ENCODE assay signal across 11 mouse cellular contexts in the genomic region with DNA sequence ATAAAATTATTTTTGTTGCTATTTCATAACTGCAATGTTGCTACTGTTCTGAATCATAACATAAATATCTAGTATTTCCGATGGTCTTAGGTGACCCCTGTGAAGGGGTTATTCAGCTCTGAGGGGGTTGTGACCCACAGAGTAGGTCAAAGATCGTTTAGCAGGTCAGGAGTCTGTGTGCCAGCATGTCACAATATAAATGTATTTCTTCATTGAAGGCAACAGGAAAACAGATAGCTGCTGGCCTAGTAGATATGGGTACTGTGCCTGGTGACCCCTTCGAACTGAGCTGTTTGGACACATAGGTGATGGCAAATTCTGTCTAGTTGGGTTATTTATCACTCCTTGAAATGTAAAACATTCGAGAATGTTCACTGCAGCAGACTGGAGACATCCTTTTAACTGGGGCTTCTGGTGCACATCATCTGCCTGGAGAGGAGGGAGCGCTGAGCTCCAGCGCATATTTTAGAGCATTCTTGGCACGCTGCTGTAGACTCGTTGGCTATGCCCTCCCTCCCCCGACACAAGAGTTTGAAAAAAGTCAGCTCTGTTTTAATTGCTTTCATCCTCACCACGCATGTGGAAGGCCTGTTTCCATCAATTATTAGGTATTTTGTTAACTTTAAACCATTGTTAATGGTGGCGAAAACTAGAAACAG. TPM values are rescaled to one million over a fixed set of nuclear protein-coding genes. Genes with fewer than 3 reads are reported as not detected.
DNase-seq lines count a peak whose midpoint lies in the region; ATAC-seq and TF ChIP-seq lines count a peak whose summit lies in the region.
"Had no signal": no experiment of that assay in that cellular context is flagged by ENCODE, and none has a peak within 500 bp of the region (broad histone marks: within the 10 kb centered on the region; RNA-seq: fewer than 3 reads in every experiment).

No protein-coding gene starts in this region.

- TF ChIP-seq CTCF in heart, adult 2 months (IDR thresholded peaks at IDR 0.05) = no peak

- peaks cover 14% of the 10 kb centered on the region for H3K4me1 ChIP-seq in heart, adult 2 months (ENCODE audit: control insufficient read depth, insufficient read depth, low read length)
- H3K4me1 ChIP-seq in forebrain, embryonic 16.5 days (replicated peaks; ENCODE audit: control insufficient read depth, insufficient read depth, low read length) = peaks cover 5% of the 10 kb centered on the region
- peaks cover 18% of the 10 kb centered on the region for H3K4me1 ChIP-seq in kidney, embryonic 16.5 days (ENCODE audit: insufficient read depth, low read length)
- peaks cover 17% of the 10 kb centered on the region for H3K4me1 ChIP-seq in lung, embryonic 16.5 days (replicated peaks; ENCODE audit: control insufficient read depth, insufficient read depth, low read length)
- H3K4me1 ChIP-seq in midbrain, embryonic 10.5 days = peaks cover 9% of the 10 kb centered on the region; the same call in 1 of the 2 replicates

- H3K36me3 ChIP-seq in heart, adult 2 months (ENCODE audit: control insufficient read depth, insufficient read depth, low read length) = peaks cover 7% of the 10 kb centered on the region
- H3K36me3 ChIP-seq in forebrain, embryonic 16.5 days (ENCODE audit: control insufficient read depth, insufficient read depth) = no peaks in the 10 kb centered on the region
- no peaks in the 10 kb centered on the region for H3K36me3 ChIP-seq in kidney, embryonic 16.5 days (ENCODE audit: insufficient read depth, low read length)
- H3K36me3 ChIP-seq in lung, embryonic 16.5 days (ENCODE audit: control insufficient read depth, insufficient read depth, low read length) = no peaks in the 10 kb centered on the region
- peaks cover 27% of the 10 kb centered on the region for H3K36me3 ChIP-seq in midbrain, embryonic 10.5 days
- H3K36me3 ChIP-seq: hindbrain, embryonic 15.5 days had no signal

- no peak for TF ChIP-seq POLR2A in heart, adult 2 months (IDR thresholded peaks at IDR 0.05; ENCODE audit: insufficient read depth, low read depth, low read length)

- no peak overlapping the region for H3K4me3 ChIP-seq in heart, adult 2 months
- H3K4me3 ChIP-seq in forebrain, embryonic 16.5 days (replicated peaks; ENCODE audit: low read length) = no peak overlapping the region
- H3K4me3 ChIP-seq in kidney, embryonic 16.5 days (ENCODE audit: low read length) = no peak overlapping the region
- H3K4me3 ChIP-seq in lung, embryonic 16.5 days (ENCODE audit: low read length) = no peak overlapping the region
- H3K4me3 ChIP-seq in midbrain, embryonic 10.5 days = no peak overlapping the region
- H3K4me3 ChIP-seq: hindbrain, embryonic 15.5 days; myocyte had no signal

- ATAC-seq in forebrain, embryonic 16.5 days = peak; percentile 85
- peak; percentile 84; the same call in 1 of the 2 replicates for ATAC-seq in kidney, embryonic 16.5 days (ENCODE audit: low FRiP score, low TSS enrichment)
- ATAC-seq in lung, embryonic 16.5 days (ENCODE audit: low read depth) = peak; percentile 79

- H3K27me3 ChIP-seq in heart, adult 2 months (ENCODE audit: control insufficient read depth, insufficient read depth, low read length) = no peaks in the 10 kb centered on the region
- H3K27me3 ChIP-seq in forebrain, embryonic 16.5 days (replicated peaks; ENCODE audit: control insufficient read depth, insufficient read depth, low read length) = no peaks in the 10 kb centered on the region
- no peaks in the 10 kb centered on the region for H3K27me3 ChIP-seq in kidney, embryonic 16.5 days (ENCODE audit: insufficient read depth, low read length)
- H3K27me3 ChIP-seq in lung, embryonic 16.5 days (ENCODE audit: control insufficient read depth, insufficient read depth, low read depth, low read length) = no peaks in the 10 kb centered on the region
- no peaks in the 10 kb centered on the region for H3K27me3 ChIP-seq in midbrain, embryonic 10.5 days (ENCODE audit: low read depth, poor library complexity, severe bottlenecking)
- H3K27me3 ChIP-seq: hindbrain, embryonic 15.5 days had no signal

- 0 out of 2 replicates have a peak, but pooled peaks have one; percentile 19 for TF ChIP-seq EP300 in heart, adult 2 months (IDR thresholded peaks at IDR 0.05; ENCODE audit: insufficient read depth, low read depth, low read length)

- no peak overlapping the region for H3K4me2 ChIP-seq in forebrain, embryonic 16.5 days (ENCODE audit: low read length)
- H3K4me2 ChIP-seq in kidney, embryonic 16.5 days (replicated peaks; ENCODE audit: low read depth, low read length) = no peak overlapping the region
- no peak overlapping the region for H3K4me2 ChIP-seq in lung, embryonic 16.5 days (ENCODE audit: low read depth, low read length)
- H3K4me2 ChIP-seq: hindbrain, embryonic 15.5 days had no signal

- H3K9ac ChIP-seq in heart, adult 2 months (ENCODE audit: low read depth, low read length) = no peak overlapping the region
- H3K9ac ChIP-seq in forebrain, embryonic 16.5 days (replicated peaks; ENCODE audit: low read depth, low read length) = no peak overlapping the region
- no peak overlapping the region for H3K9ac ChIP-seq in kidney, embryonic 16.5 days (replicated peaks; ENCODE audit: low read length)
- no peak overlapping the region for H3K9ac ChIP-seq in lung, embryonic 16.5 days (ENCODE audit: low read length)
- H3K9ac ChIP-seq: hindbrain, embryonic 15.5 days had no signal

- intact Hi-C loops in heart, adult 2 months (cut with DNase I) = no loop called here
- intact Hi-C loops in heart, postnatal 36 days (cut with DNase I) = no loop called here

- H3K27ac ChIP-seq in heart, adult 2 months = no peak overlapping the region; the same call in 1 of the 2 replicates
- H3K27ac ChIP-seq in forebrain, embryonic 16.5 days (ENCODE audit: low read length) = no peak overlapping the region
- H3K27ac ChIP-seq in kidney, embryonic 16.5 days (ENCODE audit: low read length) = no peak overlapping the region
- H3K27ac ChIP-seq in lung, embryonic 16.5 days (ENCODE audit: low read length) = no peak overlapping the region
- H3K27ac ChIP-seq in midbrain, embryonic 10.5 days (replicated peaks) = no peak overlapping the region
- H3K27ac ChIP-seq: hindbrain, embryonic 15.5 days had no signal

- WGBS in heart, adult 2 months = 35% methylated on average over 11 of the region's 11 CpGs
- WGBS in forebrain, embryonic 16.5 days = 39% methylated on average over 11 of the region's 11 CpGs
- 35% methylated on average over 11 of the region's 11 CpGs for WGBS in kidney, embryonic 16.5 days
- WGBS in lung, embryonic 16.5 days = 24% methylated on average over 11 of the region's 11 CpGs
- WGBS in midbrain, embryonic 10.5 days = 75% methylated on average over 11 of the region's 11 CpGs

- DNase-seq in heart, adult 2 months = peak in 1 of 2 experiments; percentile 46
- no peak for DNase-seq in heart, postnatal 36 days
- DNase-seq in thymus, adult 18-20 months = no peak
- DNase-seq in midbrain, embryonic 10.5 days (ENCODE audit: low spot score) = no peak
- no peak for DNase-seq in gastrocnemius, postnatal 25 days
- DNase-seq: cerebellum, adult 8-10 months had no signal

- H3K9me3 ChIP-seq in forebrain, embryonic 16.5 days (ENCODE audit: control insufficient read depth, low read length) = no peaks in the 10 kb centered on the region
- no peaks in the 10 kb centered on the region for H3K9me3 ChIP-seq in kidney, embryonic 16.5 days (ENCODE audit: low read length)
- H3K9me3 ChIP-seq in lung, embryonic 16.5 days (ENCODE audit: control insufficient read depth, low read length) = no peaks in the 10 kb centered on the region
- peaks cover 5% of the 10 kb centered on the region; the same call in 1 of the 2 replicates for H3K9me3 ChIP-seq in midbrain, embryonic 10.5 days (replicated peaks)
- H3K9me3 ChIP-seq: hindbrain, embryonic 15.5 days had no signal

- peaks cover 8% of the 10 kb centered on the region for H3K79me2 ChIP-seq in heart, adult 2 months (replicated peaks; ENCODE audit: control insufficient read depth, insufficient read depth, low read length)

RNA-seq across cellular contexts. Expression of gene Dcbld2, which starts 13.6 kb away (rescaled TPM):
- total RNA-seq in heart, adult 2 months (2021) = 10 to 100 TPM; 14.0 to 16.8 TPM
- polyA plus RNA-seq in heart, adult 2 months (2012; rRNA removed) = 9.0 and 17.8 TPM in 2 replicates
- 10 to 100 TPM; 14.3 to 17.6 TPM for total RNA-seq in heart, postnatal 36 days (2021)
- 4.0 and 4.4 TPM in 2 replicates for polyA plus RNA-seq in forebrain, embryonic 16.5 days (2015; fragmentation: Nextera tagmentation; extraction: Ambion mirVana)
- 4.1 and 5.3 TPM in 2 replicates for polyA plus RNA-seq in kidney, embryonic 16.5 days (2015; fragmentation: Nextera tagmentation; extraction: Ambion mirVana)
- polyA plus RNA-seq in lung, embryonic 16.5 days (2015; fragmentation: Nextera tagmentation; extraction: Ambion mirVana) = 6.2 and 7.0 TPM in 2 replicates
- polyA plus RNA-seq in midbrain, embryonic 10.5 days (2016; fragmentation: Nextera tagmentation; extraction: Ambion mirVana) = 6.5 and 7.5 TPM in 2 replicates
- 1 to 10 TPM; 4.2 to 6.9 TPM for total RNA-seq in gastrocnemius, postnatal 25 days (2021)
